Mouse (Mus musculus) layer of hippocampus, postnatal 25 days (tissue): ENCODE data around the gene Sgf29. TPM values are rescaled to one million over a fixed set of nuclear protein-coding genes. Genes with fewer than 3 reads are reported as not detected.

Source experiments
- DNase-seq, 2 experiments: peaks; one replicate each; pipeline ENCODE4 v3.0.0; 2022; ENCODE audit warnings: mixed read lengths in 2 of 2, low spot score in 1 of 2; ENCODE audit errors: extremely low spot score in 1 of 2
- total RNA-seq, 2 experiments: library from RNA; stranded (reverse); gene quantifications; 2 replicates each; pipeline ENCODE4 v1.2.3; 2021

Gene Sgf29
- total RNA-seq, 2 experiments from 2014 or later = 30.5 to 35.1 TPM

DNA sequence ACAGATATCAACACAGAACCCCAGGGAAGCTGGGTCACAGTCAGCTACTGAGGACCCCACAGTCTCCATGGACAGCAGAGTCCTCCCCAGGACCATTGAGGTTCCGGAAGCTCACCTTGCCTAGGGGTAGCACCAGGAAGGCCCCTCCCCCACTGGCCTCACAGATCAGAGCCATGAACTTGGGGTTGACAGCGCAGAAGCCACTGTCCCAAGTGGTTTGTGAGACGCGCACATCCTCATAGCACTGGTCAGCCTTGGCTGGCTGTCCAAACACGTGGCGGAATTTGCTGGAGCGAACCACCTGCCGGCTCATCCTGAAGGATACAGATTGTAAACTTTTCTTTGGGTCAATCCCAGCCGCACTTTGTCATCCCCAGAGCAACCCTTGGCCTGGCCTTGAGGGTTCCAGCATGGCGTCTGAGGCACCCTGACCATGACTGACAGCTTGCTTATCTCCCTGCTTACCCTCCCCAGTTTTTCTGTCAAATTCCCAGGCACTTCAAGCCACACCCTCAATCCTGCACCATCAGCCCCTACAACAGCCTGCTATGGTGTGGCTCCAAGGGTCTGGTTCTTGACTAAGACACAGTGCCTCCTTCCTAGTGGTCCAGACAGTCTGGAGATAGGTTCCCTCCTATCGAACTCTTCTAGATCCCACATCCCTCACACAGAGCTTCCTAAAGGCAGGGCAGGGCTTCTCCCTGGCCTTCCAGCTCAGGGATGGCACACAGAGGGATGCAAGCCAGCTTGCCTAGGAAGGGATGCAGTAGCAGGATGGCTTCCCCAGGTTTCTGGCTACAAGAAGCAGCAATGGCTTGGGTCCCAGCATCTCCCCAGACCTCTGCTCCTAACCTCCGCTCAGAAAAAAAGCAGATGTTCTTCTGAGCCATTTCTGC is 54.0 kb downstream of the Sgf29 start:
- no peak for DNase-seq

GRCm38 (mm10) chr7:126703757-126704077 is 54.6 kb downstream of the Sgf29 start:
- no peak for DNase-seq

DNA sequence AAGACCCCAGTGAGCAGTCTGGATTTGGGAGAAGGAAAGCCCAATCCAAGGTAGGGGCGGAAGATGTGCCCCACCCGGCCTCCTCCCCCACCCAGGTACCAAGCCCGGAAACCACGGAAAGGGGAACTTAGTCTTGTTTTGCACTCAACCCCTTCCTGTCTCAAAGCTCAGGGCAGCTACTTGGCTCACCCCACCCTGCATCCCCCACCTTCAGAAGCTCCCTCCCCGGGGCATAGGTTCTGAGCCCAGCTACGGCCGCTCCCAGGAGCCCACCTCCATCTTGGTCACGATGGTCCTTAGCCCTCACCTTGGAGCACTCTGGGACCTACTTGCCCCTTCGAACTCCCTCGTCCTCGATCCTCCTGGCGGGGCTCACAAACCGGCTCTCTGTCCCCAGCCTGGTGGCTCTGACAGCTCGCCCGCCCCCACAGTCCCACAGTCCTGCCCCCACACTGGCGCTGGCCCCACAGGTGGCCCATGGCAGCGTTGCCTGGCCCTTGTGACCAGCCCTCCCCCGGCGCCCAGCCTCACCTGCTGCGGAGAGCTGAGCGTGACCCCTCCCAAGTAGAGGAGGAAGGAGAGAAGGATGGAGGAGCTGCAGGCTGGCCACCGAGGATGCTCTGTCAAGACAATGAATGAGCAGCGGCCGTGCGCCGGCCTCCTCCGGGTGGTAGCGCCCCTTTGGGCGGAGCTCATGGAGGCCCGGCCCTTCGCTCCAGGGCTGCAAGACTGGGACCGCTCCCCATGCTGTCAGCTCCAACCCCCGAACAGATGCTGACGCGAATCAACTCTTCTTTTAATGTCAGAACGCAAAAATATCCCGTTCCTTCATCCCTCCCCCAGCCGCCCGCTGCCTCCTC is 55.2 kb downstream of the Sgf29 start:
- peak; percentile 81 to 87 for DNase-seq

DNA sequence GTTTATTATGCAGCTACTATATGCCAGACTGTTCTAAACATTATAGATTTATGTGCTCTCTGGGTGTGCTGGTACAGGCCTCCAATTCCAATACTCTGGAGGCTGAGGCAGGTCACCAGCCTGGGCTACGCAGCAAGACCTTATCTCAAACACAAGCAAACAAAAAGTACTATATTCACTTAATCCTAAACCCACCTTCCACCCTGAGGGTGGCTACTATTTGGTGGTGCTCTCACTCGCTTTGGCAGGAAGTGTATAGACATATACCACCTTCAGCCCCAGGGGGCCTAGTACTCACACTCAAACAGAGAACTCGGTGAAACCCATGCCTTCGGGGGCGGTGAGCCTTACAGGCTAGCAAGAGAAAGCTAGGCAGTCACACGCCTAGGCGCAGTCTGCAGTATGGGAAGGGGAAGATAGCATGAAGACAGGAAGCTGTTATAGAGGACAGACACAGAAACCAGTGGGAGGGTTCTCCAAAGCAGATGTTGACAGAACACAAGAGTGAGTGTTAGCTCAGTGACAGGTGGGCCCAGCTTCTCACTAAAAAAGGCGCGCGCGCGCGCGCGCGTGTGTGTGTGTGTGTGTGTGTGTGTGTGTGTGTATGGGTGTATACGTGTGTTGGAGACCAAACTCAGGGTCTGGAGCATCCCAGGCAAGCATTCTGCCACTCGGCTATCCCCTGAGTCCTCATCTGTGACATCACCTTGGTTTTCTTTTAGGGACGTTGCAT is 58.5 kb downstream of the Sgf29 start, which contains the start of gene Coro1a:
Gene Coro1a, minus strand, starts transcription at position 346 of the 733 bp plus-strand sequence.
- no peak for DNase-seq

- no peak for DNase-seq
Observed at GRCm38 (mm10) chr7:126708175-126708952, 59.3 kb downstream of the Sgf29 start.

GRCm38 (mm10) chr7:126710266-126710665 is 61.2 kb downstream of the Sgf29 start:
- no peak for DNase-seq

- no peak for DNase-seq
Observed at GRCm38 (mm10) chr7:126711910-126712309, 62.8 kb downstream of the Sgf29 start.

DNA sequence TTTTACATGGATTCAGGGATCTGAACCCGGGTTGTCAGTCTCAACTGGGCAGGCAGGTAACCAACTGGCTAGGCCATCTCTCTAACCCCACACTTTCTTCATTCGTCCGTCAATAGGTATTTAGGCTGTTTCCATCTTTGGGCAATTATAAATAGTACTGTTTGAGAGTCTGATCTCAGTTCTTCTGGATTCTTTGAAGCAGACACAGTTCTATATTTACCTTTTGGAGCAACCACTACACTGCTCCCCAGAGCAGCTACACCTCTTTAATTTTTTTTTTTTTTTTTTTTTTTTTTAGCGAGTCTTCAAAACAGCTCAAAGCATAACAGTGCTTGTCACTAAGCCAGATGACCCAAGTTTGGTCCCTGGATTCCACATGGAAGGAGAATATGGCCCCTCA is 66.6 kb downstream of the Sgf29 start:
- DNase-seq = no peak

DNA sequence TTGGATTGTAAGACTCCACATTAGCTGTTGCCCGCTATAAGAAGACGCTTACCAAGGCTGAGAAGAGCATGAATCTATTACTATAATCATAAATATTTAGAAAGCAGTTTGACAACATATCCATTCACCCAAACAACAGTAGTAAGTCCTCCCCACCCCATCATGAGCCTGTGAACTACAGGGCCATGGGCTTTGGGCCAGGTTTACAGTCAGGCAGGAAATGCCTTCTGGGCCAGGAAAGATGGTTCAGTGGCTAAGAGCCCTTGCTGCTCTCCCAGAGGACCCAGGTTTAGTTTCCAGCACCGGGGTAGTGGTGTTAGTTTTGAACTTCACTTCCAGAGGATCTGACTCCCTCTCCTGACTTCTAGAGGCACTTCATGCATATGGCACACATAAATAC is 68.5 kb downstream of the Sgf29 start:
- DNase-seq = no peak

GRCm38 (mm10) chr7:126718787-126719337 is 69.8 kb downstream of the Sgf29 start:
- no peak for DNase-seq

GRCm38 (mm10) chr7:126721635-126722034 is 72.5 kb downstream of the Sgf29 start:
- no peak for DNase-seq

Other genes with a start within 250 kb of the Sgf29 start
- gene Cd19, start 234.4 kb upstream of the Sgf29 start, total RNA-seq = not detected
- 10 to 100 TPM in 1 of 2 experiments, 1 to 10 TPM in 1; 9.8 to 13.5 TPM for gene Rabep2, start 220.6 kb upstream of the Sgf29 start, total RNA-seq
- gene Atp2a1, start 186.2 kb upstream of the Sgf29 start, total RNA-seq = 1 to 10 TPM in 1 of 2 experiments, under 1 TPM in 1; 0.76 to 1.0 TPM
- 10 to 100 TPM; 70.8 to 73.1 TPM for gene Sh2b1, start 173.9 kb upstream of the Sgf29 start, total RNA-seq
- 10 to 100 TPM; 77.2 to 78.8 TPM for gene Tufm, start 161.9 kb upstream of the Sgf29 start, total RNA-seq
- 100 to 1,000 TPM; 101 to 134 TPM for gene Atxn2l, start 145.9 kb upstream of the Sgf29 start, total RNA-seq
- 100 to 1,000 TPM; 184 to 193 TPM for gene Eif3c, start 82.9 kb upstream of the Sgf29 start, total RNA-seq
- 1 to 10 TPM in 1 of 2 experiments, under 1 TPM in 1; 0.28 to 1.1 TPM for gene Apobr, start 64.4 kb upstream of the Sgf29 start, total RNA-seq
- 10 to 100 TPM; 30.3 to 37.4 TPM for gene Cln3, start 63.5 kb upstream of the Sgf29 start, total RNA-seq
- gene Il27, start 54.4 kb upstream of the Sgf29 start, total RNA-seq = not detected
- 1 to 10 TPM; 5.8 to 8.6 TPM for gene Nupr1, start 18.4 kb upstream of the Sgf29 start, total RNA-seq
- gene Sult1a1, start 27.1 kb downstream of the Sgf29 start, total RNA-seq = 10 to 100 TPM in 1 of 2 experiments, 1 to 10 TPM in 1; 9.5 to 11.1 TPM
- 100 to 1,000 TPM; 104 to 112 TPM for gene Bola2, start 46.1 kb downstream of the Sgf29 start, total RNA-seq
- 10 to 100 TPM; 16.4 to 19.4 TPM for gene Slx1b, start 46.5 kb downstream of the Sgf29 start, total RNA-seq
- gene Coro1a, start 58.5 kb downstream of the Sgf29 start, total RNA-seq = 100 to 1,000 TPM; 129 to 139 TPM
- gene Mapk3, start 110.3 kb downstream of the Sgf29 start, total RNA-seq = 100 to 1,000 TPM; 147 to 168 TPM
- gene Gdpd3, start 117.0 kb downstream of the Sgf29 start, total RNA-seq = 1 to 10 TPM; 1.7 to 4.3 TPM
- gene Ypel3, start 127.6 kb downstream of the Sgf29 start, total RNA-seq = 100 to 1,000 TPM; 268 to 293 TPM
- gene Tbx6, start 132.2 kb downstream of the Sgf29 start, total RNA-seq = under 1 TPM; 0.39 to 0.82 TPM
- 10 to 100 TPM; 53.3 to 55.0 TPM for gene Ppp4c, start 143.2 kb downstream of the Sgf29 start, total RNA-seq
- 10 to 100 TPM; 80.3 to 95.6 TPM for gene Fam57b, start 148.4 kb downstream of the Sgf29 start, total RNA-seq
- not detected for gene 4930451I11Rik, start 182.3 kb downstream of the Sgf29 start, total RNA-seq
- 10 to 100 TPM; 15.6 to 16.2 TPM for gene Doc2a, start 198.1 kb downstream of the Sgf29 start, total RNA-seq
- gene Hirip3, start 212.7 kb downstream of the Sgf29 start, total RNA-seq = 10 to 100 TPM; 19.5 to 31.1 TPM
- 10 to 100 TPM; 50.7 to 51.7 TPM for gene Ino80e, start 213.1 kb downstream of the Sgf29 start, total RNA-seq
- gene Taok2, start 235.4 kb downstream of the Sgf29 start, total RNA-seq = 100 to 1,000 TPM; 150 to 163 TPM